Mouse (Mus musculus): ENCODE measurements around the gene Slc4a1ap.

GRCm38 (mm10) chr5:31598579-31598978 is 71.8 kb downstream of the Slc4a1ap start:
- no peak for TF ChIP-seq USF1 (IDR thresholded peaks at IDR 0.05; ENCODE audit: low read depth)
- TF ChIP-seq CTCF (IDR thresholded peaks at IDR 0.05; ENCODE audit: control insufficient read depth, insufficient read depth, insufficient read length) = peak; percentile 39
- TF ChIP-seq FOSL1 (IDR thresholded peaks at IDR 0.05; ENCODE audit: insufficient read depth, low read length, poor library complexity, severe bottlenecking) = no peak
- TF ChIP-seq MYOG (IDR thresholded peaks at IDR 0.05; ENCODE audit: control insufficient read depth, extremely low read depth, insufficient read length) = no peak
- TF ChIP-seq MAX (IDR thresholded peaks at IDR 0.05) = no peak
- TF ChIP-seq CEBPB (IDR thresholded peaks at IDR 0.05; ENCODE audit: low read depth) = no peak
